Mouse (Mus musculus): ENCODE measurements around the gene Olfr898.

The Olfr898 gene

DNA sequence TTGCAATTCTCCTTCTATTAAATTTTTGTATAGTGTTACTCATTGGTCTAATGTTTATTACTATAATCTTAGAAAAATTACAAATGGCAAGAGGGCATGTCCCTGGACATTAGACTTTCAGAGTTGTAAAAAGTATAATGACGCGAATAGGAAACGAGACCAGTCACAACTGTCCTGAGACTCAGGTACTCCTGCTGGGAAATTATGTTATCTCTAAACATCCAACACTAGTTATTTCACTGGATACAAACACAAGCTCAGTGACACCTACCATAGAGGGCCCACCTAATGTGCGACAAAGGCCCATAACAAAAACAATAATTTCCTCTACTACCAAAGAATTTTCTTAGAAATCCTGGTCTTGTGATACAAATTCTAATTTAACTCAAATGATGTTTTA, at the start of gene Olfr898:
Olfr898 (plus strand) TSS at position 301 of the 400 bp plus-strand sequence.
- ATAC-seq (ENCODE audit: low TSS enrichment), result no peak

DNA sequence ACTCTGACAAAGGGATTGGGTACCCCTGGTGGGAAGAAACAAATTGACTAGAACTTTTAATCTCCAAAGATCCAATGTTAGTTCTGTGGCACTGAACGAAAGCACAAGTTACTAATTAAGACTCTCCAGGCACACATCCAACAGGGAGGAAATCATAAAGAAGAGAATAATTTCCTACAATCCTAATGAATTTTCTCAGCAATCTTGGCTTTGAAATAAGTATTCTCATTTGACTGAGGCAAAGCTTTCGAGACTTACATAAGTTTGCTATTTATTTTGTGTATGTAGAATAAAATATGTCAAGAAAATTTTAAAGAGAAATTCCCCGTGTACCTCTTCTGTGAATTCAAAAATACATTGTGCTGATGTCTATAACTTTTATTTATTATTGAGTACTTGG, 19.5 kb upstream of the Olfr898 start, which contains the start of gene Olfr25:
Olfr25 (plus strand) TSS at position 301 of the 400 bp plus-strand sequence.
- no peak for ATAC-seq (ENCODE audit: low TSS enrichment)

DNA sequence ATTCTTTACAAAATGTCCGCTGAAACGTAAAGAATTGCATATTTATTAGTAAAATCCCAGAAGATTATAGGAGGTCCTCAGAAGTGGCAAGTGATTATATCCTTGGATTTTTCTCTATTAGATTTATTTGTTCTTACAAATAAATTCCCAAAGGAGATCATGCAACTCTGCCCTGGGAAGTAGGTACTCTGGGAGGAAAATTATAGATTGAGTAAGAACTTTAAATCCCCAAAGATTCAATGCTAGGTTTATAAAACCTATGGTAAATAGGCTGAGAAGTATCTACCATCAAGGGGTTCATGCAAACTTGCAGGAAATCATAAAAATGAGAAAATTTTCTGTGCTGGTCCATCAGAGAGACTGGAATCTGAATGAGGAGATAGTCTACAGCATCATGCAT, 18.4 kb downstream of the Olfr898 start, which contains the start of gene Olfr250:
Olfr250 (plus strand) TSS at position 301 of the 400 bp plus-strand sequence.
- ATAC-seq (ENCODE audit: low TSS enrichment), result no peak

DNA sequence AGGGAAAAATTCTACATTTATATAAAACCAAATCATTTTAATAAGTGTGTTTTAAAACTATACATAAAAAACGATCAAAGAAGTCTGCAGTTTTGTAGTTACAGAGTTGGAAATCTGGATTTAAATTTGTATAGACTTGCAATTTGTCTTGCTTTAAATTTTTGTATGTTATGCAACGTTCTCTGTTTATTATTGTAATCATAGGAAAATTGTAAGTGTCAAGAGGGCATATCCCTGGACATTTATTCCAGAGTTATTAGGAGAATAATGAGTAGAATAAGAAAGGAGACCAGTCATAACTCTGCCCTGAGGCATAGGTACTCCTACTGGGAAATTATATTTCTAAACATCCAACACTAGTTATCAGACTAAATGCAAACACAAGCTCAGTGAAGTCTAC, 28.6 kb downstream of the Olfr898 start, which contains the start of gene Olfr251:
Olfr251 (plus strand) TSS at position 301 of the 400 bp plus-strand sequence.
- ATAC-seq (ENCODE audit: low TSS enrichment), result no peak

DNA sequence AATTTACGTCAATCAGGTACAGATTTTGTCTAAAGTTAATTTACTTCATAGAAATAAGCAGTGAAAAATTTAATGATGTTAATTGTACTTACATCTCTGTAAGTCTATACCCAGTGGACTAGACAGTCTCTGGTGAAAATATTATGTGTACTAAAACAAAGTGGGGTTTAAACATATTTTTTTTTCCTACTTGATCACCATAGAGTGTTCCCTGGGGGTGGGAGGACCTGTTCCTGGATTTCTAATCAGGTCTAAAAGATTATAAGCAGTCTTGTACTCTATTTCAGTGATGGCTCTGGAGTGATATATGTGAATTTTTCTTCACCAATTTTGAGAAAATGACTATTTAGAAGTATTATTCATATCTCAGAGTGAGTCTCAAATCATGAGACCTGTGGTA, 53.2 kb downstream of the Olfr898 start, which contains the start of gene Olfr147:
Olfr147 (plus strand) TSS at position 301 of the 400 bp plus-strand sequence.
- no peak for ATAC-seq (ENCODE audit: low TSS enrichment)
